Mouse (Mus musculus) heart, postnatal 0 days (tissue): ENCODE data around the gene Cdipt. TPM values are rescaled to one million over a fixed set of nuclear protein-coding genes. Genes with fewer than 3 reads are reported as not detected.

Experiments
- ATAC-seq: fragments of 200-750 bp; cut with Nextera tagmentation; 2 replicates; pipeline ENCODE4 v1.8.0; 2017; ENCODE audit warnings: low read depth, moderate number of reproducible peaks, moderate library complexity; ENCODE audit not compliant: insufficient read depth
- DNase-seq: peaks from one replicate; pipeline ENCODE4 v3.0.0-alpha.2; 2016; ENCODE audit warnings: low spot score
- H3K27ac ChIP-seq: fragments of 300-500 bp; sonication (generic); 2 replicates; pipeline ENCODE4 v1.5.1; 2014; ENCODE audit warnings: low read depth, mild to moderate bottlenecking
- H3K27me3 ChIP-seq: fragments of 300-500 bp; sonication (generic); 2 replicates; pipeline ENCODE4 v1.6.1; 2014; ENCODE audit warnings: low read length, mixed read lengths; ENCODE audit not compliant: control insufficient read depth, insufficient read depth
- H3K36me3 ChIP-seq: fragments of 300-500 bp; sonication (generic); replicated peaks from 2 replicates; pipeline ENCODE4 v1.6.1; 2014; ENCODE audit warnings: low read length, mixed read lengths; ENCODE audit not compliant: control insufficient read depth, insufficient read depth
- H3K4me1 ChIP-seq: fragments of 300-500 bp; sonication (generic); 2 replicates; pipeline ENCODE4 v1.6.1; 2014; ENCODE audit warnings: antibody characterized with exemption; ENCODE audit not compliant: control insufficient read depth, insufficient read depth
- H3K4me2 ChIP-seq: fragments of 300-500 bp; sonication (generic); 2 replicates; pipeline ENCODE4 v1.6.1; 2014; ENCODE audit warnings: low read depth, mild to moderate bottlenecking, low read length, moderate library complexity
- H3K4me3 ChIP-seq: fragments of 300-500 bp; sonication (generic); 2 replicates; pipeline ENCODE4 v1.5.1; 2014; ENCODE audit warnings: low read depth, low read length
- H3K9ac ChIP-seq: fragments of 300-500 bp; sonication (generic); replicated peaks from 2 replicates; pipeline ENCODE4 v1.6.1; 2014; ENCODE audit warnings: low read depth, low read length, mixed read lengths
- H3K9me3 ChIP-seq: fragments of 300-500 bp; sonication (generic); replicated peaks from 2 replicates; pipeline ENCODE4 v1.6.1; 2016; ENCODE audit warnings: low read length; ENCODE audit not compliant: control insufficient read depth
- CTCF ChIP-seq: IDR thresholded peaks from 2 replicates; pipeline ENCODE4 v1.5.1; 2016; ENCODE audit warnings: antibody characterized with exemption, control low read depth, low read depth
- EP300 ChIP-seq: IDR thresholded peaks from 2 replicates; pipeline ENCODE4 v1.6.1; 2016; ENCODE audit warnings: antibody characterized with exemption, low read depth
- WGBS: fragments of 180-500 bp; shearing (Covaris S2); extraction: QIAGEN DNeasy Blood & Tissue Kit; methylation state at CpG from one replicate; pipeline ENCODE4 v1.1.7; 2014; 5-methylcytosine and 5-hydroxymethylcytosine counted together
- polyA plus RNA-seq: library from polyadenylated mRNA; unstranded; fragments of >200 nt; fragmentation: Nextera tagmentation; extraction: Ambion mirVana; gene quantifications from 2 replicates; pipeline ENCODE4 v1.2.1, GENCODE M21; 2015
- total RNA-seq: library from RNA; depleted of rRNA; stranded (reverse); fragments of >200 nt; gene quantifications from 2 replicates; pipeline ENCODE4 v1.2.3, GENCODE M21; 2014; ENCODE audit warnings: low replicate concordance

Gene Cdipt
- total and polyA plus RNA-seq, 2 experiments from 2014 or later, result 67.5 to 135 TPM

GRCm38 (mm10) chr7:127014993-127015392, 39.3 kb downstream of the Cdipt start:
- no peak overlapping the region for H3K9ac ChIP-seq
- WGBS, result 88% methylated on average over 12 of the region's 12 CpGs
- peaks cover 12% of the 10 kb centered on the region for H3K4me1 ChIP-seq

GRCm38 (mm10) chr7:127016081-127016480, 40.4 kb downstream of the Cdipt start:
- Histone ChIP-seq H3K9me3 (no peaks in the 10 kb centered on the region), H3K4me3 (peak overlapping the region; percentile 53), H3K4me2 (peak overlapping the region; percentile 89), H3K36me3 (0 out of 2 replicates have a peak, but pooled peaks cover 10% of the 10 kb centered on the region), H3K27ac (peak overlapping the region; percentile 88), H3K4me1 (peaks cover 21% of the 10 kb centered on the region), H3K9ac (peak overlapping the region; percentile 63), H3K27me3 (no peaks in the 10 kb centered on the region)
- DNase-seq (no peak), ATAC-seq (no peak)
- no peak for TF ChIP-seq EP300
- TF ChIP-seq CTCF, result no peak
- 0% methylated on average over 10 of the region's 10 CpGs for WGBS

More at GRCm38 (mm10) chr7:127014993-127015392, 39.3 kb downstream of the Cdipt start:
- Histone ChIP-seq H3K4me2 (no peak overlapping the region), H3K9me3 (no peaks in the 10 kb centered on the region), H3K27ac (no peak overlapping the region), H3K4me3 (no peak overlapping the region), H3K36me3 (0 out of 2 replicates have a peak, but pooled peaks cover 10% of the 10 kb centered on the region), H3K27me3 (no peaks in the 10 kb centered on the region)
- DNase-seq (no peak), ATAC-seq (no peak)
- TF ChIP-seq EP300, result no peak
- TF ChIP-seq CTCF, result no peak

- ATAC-seq, result no peak
- no peaks in the 10 kb centered on the region for H3K27me3 ChIP-seq
- H3K27ac ChIP-seq, result peak within 1 kb of the TSS; percentile 88
- H3K4me3 ChIP-seq, result peak within 1 kb of the TSS; percentile 53
- TF ChIP-seq EP300, result no peak
- H3K36me3 ChIP-seq, result 0 out of 2 replicates have a peak, but pooled peaks cover 10% of the 10 kb centered on the region
- H3K9me3 ChIP-seq, result no peaks in the 10 kb centered on the region
- H3K9ac ChIP-seq, result peak within 1 kb of the TSS; percentile 63
- H3K4me1 ChIP-seq, result peaks cover 23% of the 10 kb centered on the region
- peak within 1 kb of the TSS; percentile 89 for H3K4me2 ChIP-seq
- no peak for DNase-seq
Measured at GRCm38 (mm10) chr7:127016481-127016485, 40.6 kb downstream of the Cdipt start, which contains the start of gene Pagr1b. TSS of gene Pagr1b (minus strand) at chr7:127016484.

- Histone ChIP-seq H3K4me3 (peak overlapping the region; percentile 53), H3K36me3 (0 out of 2 replicates have a peak, but pooled peaks cover 10% of the 10 kb centered on the region), H3K27me3 (no peaks in the 10 kb centered on the region), H3K27ac (peak overlapping the region; percentile 88), H3K4me1 (peaks cover 25% of the 10 kb centered on the region), H3K9ac (peak overlapping the region; percentile 63), H3K9me3 (no peaks in the 10 kb centered on the region), H3K4me2 (peak overlapping the region; percentile 89)
- TF ChIP-seq EP300 (no peak), CTCF (no peak)
- DNase-seq, result peak; percentile 67
- WGBS, result 1% methylated on average over 22 of the region's 22 CpGs
- peak; percentile 45 for ATAC-seq
Measured at GRCm38 (mm10) chr7:127016486-127016938, 40.8 kb downstream of the Cdipt start.

GRCm38 (mm10) chr7:127016971-127017949, 41.5 kb downstream of the Cdipt start, which contains the start of gene Pagr1a:
TSS of gene Pagr1a (minus strand) at chr7:127017352.
- ATAC-seq, result peak; percentile 87
- TF ChIP-seq EP300, result no peak
- peak; percentile 66 for TF ChIP-seq CTCF
- H3K4me1 ChIP-seq, result peaks cover 26% of the 10 kb centered on the region
- H3K27me3 ChIP-seq, result no peaks in the 10 kb centered on the region
- 3% methylated on average over 39 of the region's 39 CpGs for WGBS
- peak within 1 kb of the TSS; percentile 53 for H3K4me3 ChIP-seq
- peak within 1 kb of the TSS; percentile 89 for H3K4me2 ChIP-seq
- DNase-seq, result peak; percentile 99
- no peaks in the 10 kb centered on the region for H3K9me3 ChIP-seq
- H3K36me3 ChIP-seq, result peaks cover 13% of the 10 kb centered on the region; the same call in 1 of the 2 replicates
- H3K9ac ChIP-seq, result peak within 1 kb of the TSS; percentile 63
- peak within 1 kb of the TSS; percentile 88 for H3K27ac ChIP-seq
